Mouse (Mus musculus): Measurements from ENCODE around the gene Lhx6. TPM values are rescaled to one million over a fixed set of nuclear protein-coding genes. Genes with fewer than 3 reads are reported as not detected.
A peak's percentile ranks its signal among the peaks of the same experiment; 100 is the strongest.

Lhx6 gene
- polyA plus RNA-seq, 2 experiments = 0.22 TPM

DNA sequence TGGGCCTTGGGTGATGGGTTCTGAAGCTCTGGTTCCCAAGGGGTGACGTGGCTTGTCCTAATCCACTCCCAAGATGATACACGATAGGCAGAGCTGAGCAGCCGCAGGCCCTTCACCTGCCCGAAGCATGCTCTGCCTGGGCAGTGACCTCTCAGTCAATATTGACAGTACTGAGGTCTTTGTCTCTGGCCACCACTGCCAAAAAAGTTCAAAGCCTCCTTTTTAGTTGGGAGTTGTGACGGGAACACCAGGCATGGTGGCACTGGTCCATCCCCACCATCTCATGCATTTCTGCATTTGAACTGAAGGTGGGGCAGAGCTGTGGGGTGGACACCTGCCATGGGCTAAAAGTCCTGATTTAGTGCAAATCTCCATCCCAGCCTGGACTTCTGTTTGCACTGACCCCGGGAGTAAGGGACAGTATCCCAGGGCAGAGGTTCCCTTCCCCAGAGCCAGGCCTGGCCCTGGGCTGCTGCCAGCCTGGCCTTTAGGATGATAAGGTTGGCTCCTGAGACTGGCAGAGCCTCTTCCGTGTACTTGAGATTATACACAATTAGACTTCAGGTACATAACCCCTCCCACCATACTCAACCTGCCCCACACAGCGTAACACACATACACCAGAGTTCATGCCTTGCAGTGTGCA is 33.4 kb downstream of the Lhx6 start:
- Histone ChIP-seq H3K36me3 (replicated peaks; ENCODE audit: control insufficient read depth, insufficient read depth, low read depth) (no peaks in the 10 kb centered on the region), H3K4me2 (ENCODE audit: low read depth) (no peak overlapping the region), H3K4me1 (replicated peaks; ENCODE audit: control insufficient read depth in 2 of 2, insufficient read depth in 2 of 2, low read length in 1 of 2) (no peaks in the 10 kb centered on the region), H3K27me3 (ENCODE audit: control insufficient read depth, insufficient read depth, low read length) (no peaks in the 10 kb centered on the region), H3K9me3 (ENCODE audit: control insufficient read depth, low read length) (no peaks in the 10 kb centered on the region), H3K27ac (no peak overlapping the region), H3K4me3 (ENCODE audit: insufficient read depth in 1 of 2, low read depth in 2 of 2, low read length in 2 of 2) (no peak overlapping the region), H3K9ac (replicated peaks) (no peak overlapping the region)
- DNase-seq (ENCODE audit: low read depth in 3 of 3, low spot score in 3 of 3) = no peak
- peak; percentile 41 for ATAC-seq (ENCODE audit: insufficient read depth)
- WGBS (ENCODE audit: insufficient replicate concordance) = 58% methylated on average over 8 of the region's 8 CpGs
- 0 out of 2 replicates have a peak, but pooled peaks have one; percentile 21 for TF ChIP-seq CTCF (IDR thresholded peaks at IDR 0.05; ENCODE audit: low read depth)
- TF ChIP-seq EP300 (IDR thresholded peaks at IDR 0.05; ENCODE audit: low read depth) = no peak

DNA sequence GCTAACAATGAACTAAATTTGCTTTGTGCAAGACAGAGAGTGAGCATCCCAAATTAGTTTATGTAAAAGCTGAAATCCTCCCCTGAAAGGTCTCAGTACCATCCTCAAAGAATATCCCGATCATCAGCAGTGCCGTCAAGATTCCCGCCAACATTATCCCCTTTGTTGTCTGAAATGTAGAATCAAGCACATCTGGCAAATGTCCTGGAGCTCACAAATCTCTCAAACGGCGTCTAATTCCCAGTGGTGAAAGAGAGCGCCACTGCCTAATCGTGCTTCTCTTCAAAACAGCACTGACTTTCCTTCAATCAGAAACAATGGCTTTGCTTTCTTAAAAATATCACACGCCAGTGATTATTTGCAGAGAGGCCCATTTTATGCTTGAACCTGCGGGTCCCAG is 38.1 kb downstream of the Lhx6 start:
- ATAC-seq (ENCODE audit: insufficient read depth) (no peak), DNase-seq (ENCODE audit: low read depth in 3 of 3, low spot score in 3 of 3) (no peak)
- Histone ChIP-seq H3K27me3 (ENCODE audit: control insufficient read depth, insufficient read depth, low read length) (no peaks in the 10 kb centered on the region), H3K9ac (replicated peaks) (no peak overlapping the region), H3K27ac (no peak overlapping the region), H3K9me3 (ENCODE audit: control insufficient read depth, low read length) (no peaks in the 10 kb centered on the region), H3K4me2 (ENCODE audit: low read depth) (no peak overlapping the region), H3K36me3 (replicated peaks; ENCODE audit: control insufficient read depth, insufficient read depth, low read depth) (no peaks in the 10 kb centered on the region), H3K4me3 (ENCODE audit: insufficient read depth in 1 of 2, low read depth in 2 of 2, low read length in 2 of 2) (no peak overlapping the region), H3K4me1 (replicated peaks; ENCODE audit: control insufficient read depth in 2 of 2, insufficient read depth in 2 of 2, low read length in 1 of 2) (no peaks in the 10 kb centered on the region)
- TF ChIP-seq CTCF (IDR thresholded peaks at IDR 0.05; ENCODE audit: low read depth) = no peak
- no peak for TF ChIP-seq EP300 (IDR thresholded peaks at IDR 0.05; ENCODE audit: low read depth)
- 72% methylated on average over 9 of the region's 9 CpGs for WGBS (ENCODE audit: insufficient replicate concordance)

DNA sequence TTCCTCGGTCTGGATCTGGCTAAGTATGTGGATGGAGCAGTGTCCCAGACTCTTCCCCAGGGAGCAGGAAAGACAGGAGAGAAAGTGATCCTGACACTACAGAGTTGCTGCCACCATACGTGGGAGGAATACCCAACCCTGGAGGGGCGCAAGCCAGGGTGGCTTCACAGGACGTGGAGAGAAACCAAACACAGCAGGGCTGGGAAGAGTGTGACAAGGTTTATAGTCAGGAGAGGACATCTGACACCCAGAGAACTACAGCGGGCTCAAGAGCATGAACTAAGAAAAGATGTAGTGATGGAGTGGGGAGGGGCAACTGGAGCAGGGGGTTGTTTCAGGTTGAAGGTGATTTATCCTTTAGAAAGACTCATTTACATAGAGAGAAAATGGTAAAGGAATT is 43.8 kb downstream of the Lhx6 start:
- Histone ChIP-seq H3K4me3 (ENCODE audit: insufficient read depth in 1 of 2, low read depth in 2 of 2, low read length in 2 of 2) (no peak overlapping the region), H3K27ac (no peak overlapping the region), H3K4me2 (ENCODE audit: low read depth) (no peak overlapping the region), H3K9ac (replicated peaks) (no peak overlapping the region), H3K36me3 (replicated peaks; ENCODE audit: control insufficient read depth, insufficient read depth, low read depth) (no peaks in the 10 kb centered on the region), H3K4me1 (replicated peaks; ENCODE audit: control insufficient read depth in 2 of 2, insufficient read depth in 2 of 2, low read length in 1 of 2) (no peaks in the 10 kb centered on the region), H3K9me3 (ENCODE audit: control insufficient read depth, low read length) (no peaks in the 10 kb centered on the region), H3K27me3 (ENCODE audit: control insufficient read depth, insufficient read depth, low read length) (no peaks in the 10 kb centered on the region)
- DNase-seq (ENCODE audit: low read depth in 3 of 3, low spot score in 3 of 3) = no peak
- WGBS (ENCODE audit: insufficient replicate concordance) = 59% methylated on average over 5 of the region's 5 CpGs
- no peak for ATAC-seq (ENCODE audit: insufficient read depth)
- TF ChIP-seq EP300 (IDR thresholded peaks at IDR 0.05; ENCODE audit: low read depth) = no peak
- TF ChIP-seq CTCF (IDR thresholded peaks at IDR 0.05; ENCODE audit: low read depth) = no peak

DNA sequence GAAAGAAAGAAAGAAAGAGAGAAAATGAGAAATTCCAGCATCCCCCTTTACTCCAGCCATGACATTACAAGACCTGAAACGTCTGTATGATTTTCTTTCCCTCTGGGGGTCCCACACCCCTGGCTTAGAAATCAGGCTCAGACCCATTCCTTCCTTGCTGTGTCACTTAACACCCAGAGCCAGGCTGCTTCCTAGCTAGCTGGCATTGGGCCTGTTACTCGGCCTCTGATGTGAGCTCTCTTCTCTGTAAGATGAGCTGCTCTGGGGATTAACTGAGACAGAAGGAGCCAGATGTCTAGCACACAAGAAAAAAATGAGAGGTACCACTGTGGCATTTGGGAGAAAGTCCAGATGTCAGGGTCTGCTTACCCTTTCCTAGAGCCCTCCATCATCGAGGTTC is 49.0 kb downstream of the Lhx6 start:
- ATAC-seq (ENCODE audit: insufficient read depth) (no peak), DNase-seq (ENCODE audit: low read depth in 3 of 3, low spot score in 3 of 3) (no peak)
- H3K27ac ChIP-seq = no peak overlapping the region
- H3K9me3 ChIP-seq (ENCODE audit: control insufficient read depth, low read length) = no peaks in the 10 kb centered on the region
- TF ChIP-seq CTCF (IDR thresholded peaks at IDR 0.05; ENCODE audit: low read depth) = no peak
- H3K4me3 ChIP-seq (ENCODE audit: insufficient read depth in 1 of 2, low read depth in 2 of 2, low read length in 2 of 2) = no peak overlapping the region
- H3K36me3 ChIP-seq (replicated peaks; ENCODE audit: control insufficient read depth, insufficient read depth, low read depth) = no peaks in the 10 kb centered on the region
- H3K27me3 ChIP-seq (ENCODE audit: control insufficient read depth, insufficient read depth, low read length) = no peaks in the 10 kb centered on the region
- no peak overlapping the region for H3K4me2 ChIP-seq (ENCODE audit: low read depth)
- no peak overlapping the region for H3K9ac ChIP-seq (replicated peaks)
- H3K4me1 ChIP-seq (replicated peaks; ENCODE audit: control insufficient read depth in 2 of 2, insufficient read depth in 2 of 2, low read length in 1 of 2) = no peaks in the 10 kb centered on the region
- 38% methylated on average over 3 of the region's 3 CpGs for WGBS (ENCODE audit: insufficient replicate concordance)

DNA sequence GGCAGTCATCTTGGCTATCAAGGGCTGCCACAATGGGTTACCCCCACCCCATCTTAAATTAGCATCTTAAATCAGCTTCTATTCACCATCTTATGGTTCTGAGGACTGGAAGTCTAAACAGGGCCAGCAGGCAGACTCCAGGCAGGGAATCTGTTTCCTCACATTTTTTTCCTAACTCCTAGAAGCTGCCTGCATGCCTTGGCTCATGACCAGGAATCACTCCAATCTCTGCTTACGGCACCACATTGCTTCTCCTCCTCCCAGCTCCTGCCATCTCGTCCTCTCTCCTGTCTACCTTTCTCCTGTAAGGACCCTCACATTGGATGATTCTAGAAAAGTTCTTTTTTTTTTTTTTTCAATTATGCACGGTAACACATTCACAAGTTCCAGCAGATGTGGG is 52.0 kb downstream of the Lhx6 start:
- 61% methylated on average over 3 of the region's 3 CpGs for WGBS (ENCODE audit: insufficient replicate concordance)

More for the DNA sequence above, 52.0 kb downstream of the Lhx6 start:
- no peak for TF ChIP-seq EP300 (IDR thresholded peaks at IDR 0.05; ENCODE audit: low read depth)
- TF ChIP-seq CTCF (IDR thresholded peaks at IDR 0.05; ENCODE audit: low read depth) = no peak
- Histone ChIP-seq H3K4me1 (replicated peaks; ENCODE audit: control insufficient read depth in 2 of 2, insufficient read depth in 2 of 2, low read length in 1 of 2) (peaks cover 4 to 5% of the 10 kb centered on the region in 2 experiments), H3K9ac (replicated peaks) (no peak overlapping the region), H3K4me2 (ENCODE audit: low read depth) (no peak overlapping the region), H3K4me3 (ENCODE audit: insufficient read depth in 1 of 2, low read depth in 2 of 2, low read length in 2 of 2) (no peak overlapping the region), H3K36me3 (replicated peaks; ENCODE audit: control insufficient read depth, insufficient read depth, low read depth) (no peaks in the 10 kb centered on the region), H3K27ac (no peak overlapping the region), H3K27me3 (ENCODE audit: control insufficient read depth, insufficient read depth, low read length) (no peaks in the 10 kb centered on the region), H3K9me3 (ENCODE audit: control insufficient read depth, low read length) (no peaks in the 10 kb centered on the region)
- DNase-seq (ENCODE audit: low read depth in 3 of 3, low spot score in 3 of 3) (no peak), ATAC-seq (ENCODE audit: insufficient read depth) (no peak)

All from liver, embryonic 14.5 days (tissue).